Mouse (Mus musculus) layer of hippocampus, postnatal 25 days (tissue): ENCODE results near the gene Lrp1. TPM values are rescaled to one million over a fixed set of nuclear protein-coding genes. Genes with fewer than 3 reads are reported as not detected.
"Not testable (repeated sequence)": the region's sequence is repeated elsewhere in the genome, so short reads cannot be mapped to it uniquely, and the experiment has no call there.

Experiments
- DNase-seq, 2 experiments: peaks; one replicate each; pipeline ENCODE4 v3.0.0; 2022; ENCODE audit warnings: mixed read lengths in 2 of 2, low spot score in 1 of 2; ENCODE audit errors: extremely low spot score in 1 of 2
- total RNA-seq, 2 experiments: library from RNA; stranded (reverse); gene quantifications; 2 replicates each; pipeline ENCODE4 v1.2.3; 2021

Gene Lrp1
- 100 to 1,000 TPM; 259 to 316 TPM for total RNA-seq

DNA sequence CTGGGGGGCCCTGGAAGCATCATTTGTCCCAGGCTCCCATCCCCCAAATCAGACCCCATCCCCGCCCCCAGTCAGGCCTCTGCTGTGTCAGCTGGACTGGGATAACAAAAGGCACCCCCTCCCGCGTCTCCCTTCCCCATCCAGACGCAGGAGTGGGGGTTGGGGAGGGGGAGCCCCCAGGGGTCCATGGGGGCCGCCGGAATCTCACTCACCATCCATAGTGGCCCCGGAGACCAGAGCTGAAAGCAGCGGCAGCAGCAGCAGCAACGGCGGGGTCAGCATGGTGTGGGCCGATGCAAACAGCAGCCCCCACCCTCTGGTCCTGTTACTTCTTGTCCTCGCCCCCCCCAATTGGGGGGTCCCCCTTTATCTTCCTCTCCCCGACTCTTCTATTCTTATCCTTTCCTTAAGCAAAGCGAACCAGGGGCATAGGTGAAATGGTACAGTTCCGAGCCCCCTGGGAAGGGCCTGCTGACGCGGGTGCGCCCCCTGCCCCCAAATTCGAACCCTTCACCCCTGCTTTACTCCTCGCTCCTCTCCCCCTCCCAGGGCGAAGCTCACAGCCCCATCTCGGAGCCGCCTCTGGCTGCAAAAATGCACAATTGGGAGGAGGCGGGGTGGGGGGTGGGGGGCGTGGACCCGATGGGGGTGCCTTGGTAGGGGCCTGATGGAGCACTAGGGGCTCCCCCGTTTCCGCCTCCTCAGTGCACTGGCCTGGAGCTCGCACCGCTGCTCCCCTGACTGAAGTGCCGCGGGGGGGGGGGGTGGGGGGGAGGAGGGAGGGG lies at the start of gene Lrp1:
Lrp1 (minus strand) TSS at position 743 of the 785 bp plus-strand sequence.
- DNase-seq, result peak in 1 of 2 experiments; percentile 58

DNA sequence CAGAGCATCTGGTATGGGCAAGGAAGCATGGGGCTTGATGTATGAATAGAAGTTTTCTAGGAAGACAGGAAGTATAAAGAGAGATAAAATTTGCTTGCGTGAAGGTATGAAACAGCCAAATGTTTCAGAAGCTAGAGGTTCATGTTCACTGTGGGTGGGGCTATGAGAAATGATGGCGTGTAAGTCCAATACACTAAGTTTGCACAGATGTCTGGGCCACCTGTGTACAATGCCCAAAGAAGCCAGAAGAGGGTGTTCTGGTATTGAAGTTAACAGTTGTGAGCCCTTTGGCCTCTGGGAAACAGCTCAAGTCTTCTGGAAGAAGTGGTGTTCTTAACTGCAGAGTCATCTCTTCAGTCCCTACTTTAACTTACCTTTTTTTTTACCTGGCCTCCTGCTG lies 49.2 kb upstream of the Lrp1 start:
- no peak for DNase-seq

DNA sequence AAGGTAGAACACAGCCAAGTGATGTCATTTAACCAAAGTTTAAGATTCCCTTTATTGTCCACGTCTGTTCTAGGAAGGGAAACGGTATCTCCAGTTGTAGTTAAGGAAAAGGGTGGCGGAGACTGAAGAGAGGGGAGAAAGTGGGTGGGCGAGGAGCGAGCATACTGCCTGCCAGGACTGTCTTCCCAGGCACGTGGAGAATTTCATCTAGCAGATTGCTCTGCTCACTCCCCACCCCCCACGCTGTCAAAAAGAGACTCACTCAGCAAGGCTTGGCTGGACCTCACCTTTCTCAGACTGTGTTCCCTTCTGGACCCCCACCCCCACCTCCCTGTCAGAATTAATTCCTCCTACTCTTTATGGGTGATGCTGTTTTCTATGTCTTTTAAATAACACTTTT lies 48.2 kb upstream of the Lrp1 start:
- no peak for DNase-seq

DNA sequence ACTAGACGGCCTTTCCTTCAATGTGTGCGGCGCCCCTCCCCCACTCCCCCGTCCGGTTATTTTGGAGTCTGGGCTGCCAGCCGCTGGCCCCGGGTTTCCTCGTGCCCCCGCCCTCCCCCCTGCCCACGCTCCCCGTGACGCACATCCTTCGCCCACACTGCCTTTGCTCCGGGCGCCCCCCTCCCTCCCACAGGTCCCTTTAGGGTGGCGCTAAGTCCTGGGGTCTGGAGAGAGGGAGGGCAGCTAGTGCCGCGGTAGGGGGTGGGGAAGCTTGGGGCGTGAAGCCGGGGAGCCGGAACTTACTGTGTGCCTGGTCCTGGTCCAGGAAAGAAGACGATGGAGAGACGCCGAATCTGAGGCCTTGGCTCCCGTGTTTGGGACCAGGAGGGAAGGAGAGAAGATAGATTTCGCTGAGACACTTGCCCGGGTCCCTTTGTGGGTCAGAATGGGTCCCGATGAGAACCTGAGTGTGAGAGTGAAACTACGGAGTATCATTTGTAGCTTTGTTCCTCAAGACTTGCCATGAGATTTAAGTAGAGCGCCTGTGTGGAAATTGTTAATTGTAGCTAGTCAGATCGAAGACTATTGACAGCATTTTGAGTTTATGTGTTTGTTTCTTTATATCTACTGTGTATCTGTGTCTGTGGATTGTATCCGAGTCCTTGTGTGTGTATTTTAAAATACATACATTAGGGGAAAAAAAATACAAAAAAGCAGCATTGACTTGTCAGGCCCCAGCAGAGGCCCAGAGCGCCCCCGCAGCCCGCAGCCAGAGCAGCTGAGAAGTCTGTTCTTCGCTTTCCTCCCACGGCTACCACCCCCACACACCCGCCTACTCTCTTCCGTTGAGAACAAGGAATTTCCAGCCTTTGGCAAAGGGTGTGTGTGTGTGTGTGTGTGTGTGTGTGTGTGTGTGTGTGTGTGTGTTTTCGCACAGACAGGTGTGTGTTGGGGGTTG lies 47.4 kb upstream of the Lrp1 start, which contains the start of gene Nab2:
Nab2 (minus strand) TSS at position 476 of the 958 bp plus-strand sequence.
- DNase-seq, result peak in 1 of 2 experiments; percentile 62

DNA sequence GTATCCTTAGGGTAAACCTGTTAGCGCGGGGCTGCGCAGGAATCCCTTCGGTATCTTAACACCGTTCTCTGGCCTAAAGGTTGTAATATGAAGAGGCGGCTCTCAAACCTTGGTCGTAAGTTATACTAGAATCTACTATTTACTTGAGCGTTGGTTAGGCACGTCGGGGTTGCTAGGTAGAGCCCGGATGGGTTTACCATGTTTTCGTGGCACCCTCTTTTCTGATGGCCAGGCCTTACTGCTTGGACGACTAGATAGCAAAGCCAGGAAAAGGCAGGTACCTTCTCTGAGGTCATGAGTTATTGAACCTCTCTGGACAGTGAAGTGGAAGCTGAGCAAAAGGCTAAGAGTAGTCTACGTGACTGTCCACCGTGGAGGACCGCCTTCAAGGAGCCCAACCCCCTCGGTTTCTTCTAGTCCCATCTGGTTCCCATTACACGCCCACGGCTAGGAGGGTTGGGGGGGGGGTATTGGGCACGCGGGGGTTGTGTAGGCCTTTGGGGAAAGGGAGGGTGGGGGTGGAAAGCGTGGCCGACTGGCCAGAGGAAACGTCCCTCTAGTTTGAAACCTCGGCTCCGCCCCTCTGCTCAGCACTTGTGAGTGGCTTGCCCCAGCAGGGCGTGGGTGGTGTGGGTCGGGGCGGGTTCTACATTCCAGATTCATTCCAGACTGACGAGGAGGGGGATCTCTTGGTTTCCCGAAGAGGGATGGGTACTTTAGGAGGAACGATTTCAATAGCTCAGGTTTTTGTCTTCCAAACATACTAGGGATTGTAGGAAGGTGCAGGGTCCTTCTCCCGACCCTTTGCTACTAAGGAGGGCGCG lies 46.5 kb upstream of the Lrp1 start:
- DNase-seq, result peak in 1 of 2 experiments; percentile 46

DNA sequence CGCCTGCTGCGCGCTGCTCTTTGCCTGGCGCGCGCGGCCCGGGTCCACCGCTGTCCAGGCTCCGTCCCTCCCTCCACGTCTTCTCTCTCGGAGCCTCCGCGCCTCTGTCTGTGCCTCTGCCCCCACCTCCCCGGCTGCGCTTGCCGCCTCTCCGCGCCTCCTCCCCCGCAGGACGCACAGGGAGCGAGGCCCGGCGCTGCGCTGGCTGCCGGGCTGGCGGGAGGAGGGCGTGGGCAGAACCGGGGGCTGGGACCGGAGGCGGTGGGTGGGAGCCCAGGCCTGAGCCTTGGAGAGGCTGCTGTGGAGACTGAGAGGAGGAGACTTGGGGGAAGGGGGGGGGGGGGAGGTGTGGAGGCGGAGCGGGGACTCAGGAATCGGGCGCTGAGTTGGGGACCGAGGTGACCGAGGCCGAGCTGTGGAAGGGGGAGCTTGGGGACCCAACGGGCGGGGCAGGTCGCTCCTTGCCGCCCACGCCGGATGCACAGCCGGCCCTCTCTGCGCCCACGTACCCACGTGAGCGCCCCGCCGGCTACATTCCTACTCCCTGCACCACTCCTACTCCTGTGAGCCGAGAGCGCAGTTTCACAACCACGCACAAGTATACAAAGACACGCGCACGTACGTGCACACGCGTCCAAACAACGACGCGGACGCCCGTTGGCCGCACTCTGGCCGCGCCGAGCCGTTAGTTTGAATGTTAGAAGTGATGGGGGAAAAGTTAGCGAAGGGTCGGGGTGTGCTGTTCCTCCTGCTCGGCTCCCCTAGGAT lies 45.7 kb upstream of the Lrp1 start, which contains the start of gene Nemp1:
Nemp1 (plus strand) TSS at position 401 of the 768 bp plus-strand sequence.
- DNase-seq, result peak; percentile 53 to 62

DNA sequence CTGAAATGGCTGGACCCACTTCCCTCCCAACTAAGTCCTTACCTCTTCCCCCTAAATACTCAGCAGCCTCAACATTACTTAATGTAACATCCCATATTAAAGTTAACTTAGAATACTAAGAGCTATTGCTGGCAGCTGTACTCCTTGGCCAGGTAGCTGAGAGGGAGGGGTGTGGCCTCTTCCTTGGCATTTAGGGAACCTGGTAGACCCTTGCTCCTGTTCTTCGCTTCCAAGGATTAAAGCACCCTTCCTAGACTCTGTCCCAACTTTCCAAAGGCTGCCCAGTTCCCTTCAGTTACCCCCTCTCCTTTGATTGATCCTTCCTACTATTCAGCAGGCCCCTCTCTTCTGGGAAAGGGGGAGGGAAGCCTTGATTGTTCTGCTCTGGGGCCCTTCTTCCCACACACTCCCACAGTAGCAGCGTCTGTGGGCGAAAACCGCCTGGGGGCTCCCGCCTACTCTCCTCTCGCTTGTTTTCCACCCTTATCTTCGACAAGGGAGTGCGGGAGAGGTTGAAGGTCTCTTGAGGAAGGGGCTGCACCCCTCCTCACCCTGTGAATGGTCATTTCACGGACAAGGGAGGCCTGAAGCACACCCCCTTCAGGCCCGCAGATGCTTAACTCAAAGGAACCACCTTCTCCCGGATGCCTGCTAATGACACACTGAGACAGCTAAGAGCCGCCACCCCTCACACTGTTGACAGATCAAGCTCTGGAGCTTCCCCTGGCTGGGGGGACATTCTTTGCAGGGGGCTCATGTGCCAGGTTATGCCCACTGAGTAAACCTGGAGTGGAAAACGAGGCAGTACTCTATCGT lies 44.6 kb upstream of the Lrp1 start:
- no peak for DNase-seq

DNA sequence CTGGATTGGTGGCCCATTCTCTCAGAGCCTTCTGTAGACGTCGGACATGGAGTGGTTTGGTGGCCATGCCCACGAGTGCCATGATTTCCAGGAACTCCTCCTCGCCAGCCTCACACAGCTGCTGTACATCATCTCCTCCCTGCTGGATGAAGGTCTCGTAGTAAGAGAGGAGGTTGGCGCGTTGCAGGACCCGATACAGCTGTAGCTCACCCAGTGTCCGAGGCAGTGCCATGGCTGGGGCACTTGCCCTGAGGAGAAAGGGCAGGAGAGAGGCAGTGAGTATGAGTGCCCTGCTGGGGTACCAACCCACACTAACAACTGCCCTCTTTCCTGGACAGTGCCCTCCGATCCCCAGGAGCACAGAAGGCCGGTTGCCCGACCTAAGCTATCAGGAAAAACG lies 43.9 kb upstream of the Lrp1 start:
- no peak for DNase-seq

DNA sequence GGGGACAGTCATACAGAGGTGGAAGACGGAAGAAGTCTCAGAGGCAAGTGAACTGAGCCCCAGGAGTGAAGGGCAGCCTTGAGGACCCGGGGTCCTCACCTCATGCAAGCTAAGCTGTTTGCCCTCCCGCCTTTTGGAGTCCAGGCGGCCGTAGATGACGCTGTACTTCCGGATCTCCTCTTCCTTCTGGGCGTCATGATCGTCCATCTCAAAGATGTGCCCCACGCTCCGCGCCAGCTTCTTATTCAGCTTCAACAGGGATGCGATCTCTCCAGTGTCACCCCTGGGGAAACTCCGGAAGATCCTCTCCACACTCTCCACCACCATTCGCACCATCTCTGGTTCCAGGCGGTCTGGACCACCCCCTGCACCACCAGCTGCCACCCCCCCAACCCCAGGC lies 43.2 kb upstream of the Lrp1 start:
- DNase-seq, result no peak

DNA sequence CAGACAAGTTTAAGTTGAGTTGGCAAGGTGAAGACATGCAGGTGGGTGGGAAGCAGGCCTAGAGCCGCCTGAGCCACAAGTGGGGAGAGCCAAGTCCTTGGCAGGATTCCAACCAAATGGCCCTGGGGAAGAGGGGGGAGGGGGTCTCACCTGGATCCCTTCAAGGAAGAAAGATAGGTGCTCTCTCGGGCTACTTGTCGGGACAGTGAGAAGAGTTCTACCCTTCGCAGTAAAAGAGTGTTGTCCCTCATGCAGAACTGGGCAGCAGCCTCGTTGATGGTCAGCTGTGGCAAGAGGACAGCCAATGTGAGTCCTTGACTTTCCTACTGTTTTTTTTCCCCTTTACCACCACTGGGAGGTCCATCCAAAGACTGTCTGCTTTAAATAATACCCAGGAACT lies 42.6 kb upstream of the Lrp1 start:
- no peak for DNase-seq

DNA sequence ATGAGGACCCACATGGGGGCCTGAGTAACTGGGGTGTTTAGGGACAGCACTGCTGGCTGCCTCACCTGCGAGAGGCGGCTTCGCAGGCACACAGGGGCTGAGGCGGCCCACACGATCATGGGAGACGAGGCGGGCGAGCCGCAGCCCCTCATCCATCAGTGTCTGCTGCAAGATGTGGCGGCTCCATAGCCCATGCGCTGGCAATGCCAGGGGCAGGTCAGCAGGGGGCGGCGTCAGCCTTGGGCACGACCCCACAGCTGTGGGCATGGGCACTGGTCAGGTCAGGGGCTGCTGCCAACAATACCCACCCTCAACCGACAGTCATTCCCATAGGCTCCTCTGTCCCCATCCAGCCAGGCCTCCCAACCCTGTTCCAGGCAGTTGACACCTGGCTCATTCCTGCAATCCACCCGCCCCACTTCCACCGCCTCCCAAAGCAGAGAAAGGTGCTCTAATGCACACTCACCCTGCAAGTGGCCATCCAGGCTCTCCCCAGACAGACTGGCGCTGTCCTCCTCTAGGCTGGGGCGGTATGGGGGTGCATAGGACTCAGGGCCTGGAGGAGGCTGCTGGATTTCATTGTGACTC lies 41.8 kb upstream of the Lrp1 start:
- no peak for DNase-seq

DNA sequence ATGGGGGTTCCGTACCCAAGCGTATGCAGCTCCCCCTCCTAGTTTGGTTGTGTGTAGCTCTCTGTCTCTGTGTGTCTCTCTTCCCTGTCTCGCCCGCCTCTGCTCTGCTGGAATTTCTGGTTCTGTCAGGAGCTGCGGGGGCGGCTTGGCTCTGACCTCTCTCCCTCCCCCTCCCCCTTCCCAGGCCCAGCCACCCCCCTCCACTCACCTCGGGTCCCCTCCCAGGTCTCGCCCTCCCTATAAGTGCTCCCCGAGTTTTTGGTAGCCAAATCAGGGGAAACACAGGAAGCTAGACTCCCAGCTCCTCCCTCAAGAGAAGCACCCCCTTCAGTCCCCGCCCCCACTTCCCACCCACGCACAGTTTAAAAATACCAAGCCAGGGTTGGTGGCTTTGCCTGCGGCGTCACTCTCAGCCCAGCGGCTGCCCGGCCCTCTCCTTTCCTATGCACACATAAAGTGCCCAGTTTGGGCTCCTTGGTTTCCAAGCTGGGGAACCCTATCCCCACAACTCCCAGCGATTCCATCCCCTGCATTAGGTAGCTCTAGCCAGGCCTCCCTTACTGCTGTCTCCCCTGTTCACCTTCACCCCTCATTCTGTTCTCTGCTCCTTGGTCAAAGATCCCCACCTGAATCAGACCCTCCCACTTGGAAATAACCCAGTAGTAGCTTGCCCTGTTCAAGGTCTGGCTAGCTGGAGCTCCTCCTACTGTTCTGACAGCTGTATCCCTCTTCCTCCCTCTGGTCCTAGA lies 41.1 kb upstream of the Lrp1 start:
- DNase-seq, result peak in 1 of 2 experiments; percentile 22

DNA sequence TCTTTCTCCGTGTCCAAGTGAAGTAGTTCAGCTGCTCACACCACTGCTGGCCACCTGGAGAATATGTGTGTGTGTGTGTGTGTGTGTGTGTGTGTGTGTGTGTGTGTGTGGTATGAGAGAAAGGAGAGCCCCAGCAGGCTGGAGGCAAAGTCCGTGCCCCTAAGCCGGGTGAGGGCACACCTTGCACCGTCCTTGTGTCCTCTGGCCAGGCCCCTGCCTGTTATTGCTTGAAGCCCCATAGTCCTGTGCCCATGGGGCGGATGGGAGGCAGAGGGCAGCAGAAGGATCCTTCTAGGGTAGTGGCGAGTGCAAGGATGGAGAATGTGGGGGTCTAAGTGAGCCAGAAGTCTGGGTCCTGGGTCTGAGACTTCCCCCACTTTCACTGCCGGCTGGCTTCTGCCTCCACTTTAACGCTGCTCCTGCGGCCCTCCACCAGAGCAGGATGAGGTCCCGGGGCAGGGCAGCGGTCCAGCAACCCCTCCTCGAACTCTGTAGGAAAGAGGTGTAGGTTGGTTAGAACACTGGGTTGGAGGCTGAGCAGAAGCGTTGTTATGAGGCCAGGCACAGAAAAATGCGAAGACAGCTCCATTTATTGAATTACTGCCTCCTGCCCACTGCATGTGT lies 40.5 kb upstream of the Lrp1 start:
- no peak for DNase-seq

DNA sequence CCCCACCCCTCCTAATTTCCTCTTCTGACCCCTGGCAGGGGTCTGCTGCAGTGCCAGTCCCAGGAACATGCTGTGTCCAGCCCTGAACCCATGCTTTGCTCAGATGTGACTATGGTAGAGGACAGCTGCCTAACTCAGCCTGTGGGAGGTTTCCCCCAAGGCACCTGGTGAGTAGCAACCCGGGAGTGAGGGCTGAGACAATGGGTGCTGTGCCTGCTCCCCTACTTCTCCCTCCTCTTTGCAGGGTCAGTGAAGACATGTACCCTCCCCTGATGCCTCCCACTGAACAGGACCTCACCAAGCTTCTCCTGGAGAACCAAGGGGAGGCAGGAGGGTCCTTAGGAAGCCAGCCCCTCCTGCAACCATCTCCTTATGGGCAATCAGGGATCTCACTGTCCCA lies 38.6 kb upstream of the Lrp1 start:
- no peak for DNase-seq

DNA sequence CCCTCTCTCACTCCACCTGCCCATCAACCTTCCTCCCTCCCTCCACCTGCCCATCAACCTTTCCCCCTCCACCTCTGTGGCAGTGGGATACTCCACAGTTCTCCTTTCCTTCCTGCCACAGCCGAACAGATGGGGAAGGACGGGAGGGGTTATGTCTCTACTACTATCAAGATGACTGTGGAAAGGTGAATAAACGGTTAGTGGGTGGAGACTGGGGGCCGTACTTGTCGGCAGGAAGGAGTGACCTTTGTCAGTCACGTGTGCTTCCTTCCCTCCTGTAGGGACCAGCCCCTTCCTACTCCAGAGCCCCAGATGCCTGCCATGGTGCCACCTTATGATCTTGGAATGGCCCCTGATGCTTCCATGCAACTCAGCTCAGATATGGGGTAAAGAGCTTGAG lies 37.1 kb upstream of the Lrp1 start:
- DNase-seq, result no peak

DNA sequence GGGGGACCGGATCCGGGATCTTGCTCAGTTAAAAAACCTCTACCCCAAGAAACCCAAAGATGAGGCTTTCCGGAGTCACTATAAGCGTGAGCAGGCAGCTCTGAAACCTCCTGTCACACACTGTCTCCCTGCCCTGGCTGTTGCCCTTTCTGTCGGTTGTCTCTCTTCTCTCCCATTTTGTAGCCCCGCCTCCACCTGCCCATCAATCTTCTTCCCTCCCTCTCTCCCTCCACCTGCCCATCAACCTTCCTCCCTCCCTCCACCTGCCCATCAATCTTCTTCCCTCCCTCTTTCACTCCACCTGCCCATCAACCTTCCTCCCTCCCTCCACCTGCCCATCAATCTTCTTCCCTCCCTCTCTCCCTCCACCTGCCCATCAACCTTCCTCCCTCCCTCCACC lies 36.7 kb upstream of the Lrp1 start:
- not testable (repeated sequence) for DNase-seq

DNA sequence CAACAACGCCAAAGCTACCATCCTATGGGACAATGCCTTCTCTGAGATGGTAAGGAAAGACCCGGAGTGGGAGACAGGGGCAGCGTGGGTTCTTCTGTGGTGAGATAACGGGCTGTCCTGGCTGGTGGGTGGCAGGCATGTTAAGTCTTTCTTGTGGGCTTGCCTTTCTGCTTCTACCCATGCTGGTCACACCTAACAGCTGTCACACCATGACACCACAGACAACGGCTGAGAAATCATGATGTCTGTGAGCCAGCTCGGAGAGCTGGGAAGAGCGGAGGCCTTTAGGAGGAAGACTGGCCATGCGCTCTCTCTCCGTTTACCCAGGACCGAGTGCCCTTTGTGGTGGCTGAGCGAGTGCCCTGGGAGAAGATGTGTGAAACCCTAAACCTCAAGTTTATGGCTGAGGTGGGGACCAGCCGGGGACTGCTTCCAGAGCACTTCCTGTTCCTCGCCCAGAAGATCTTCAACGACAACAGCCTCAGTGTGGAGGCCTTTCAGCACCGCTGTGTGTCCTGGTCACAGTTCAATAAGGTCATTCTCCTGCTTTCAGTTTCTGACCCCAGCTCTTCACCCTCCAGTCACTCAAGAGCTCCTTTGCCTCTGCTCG lies 34.1 kb upstream of the Lrp1 start:
- no peak for DNase-seq
